Mouse (Mus musculus): ENCODE measurements at regions not wholly inside any gene's neighbourhood (a gene's known extent, or its start where the extent isn't known, plus 50 kb on each side); places are given as distances from the start of the nearest gene placed in this dataset.

- ATAC-seq (ENCODE audit: insufficient number of reproducible peaks, low FRiP score, low TSS enrichment, low read depth): no peak
- Histone ChIP-seq H3K9me3 (no peaks in the 10 kb centered on the region), H3K9ac (no peak overlapping the region), H3K27ac (no peak overlapping the region), H3K27me3 (no peaks in the 10 kb centered on the region), H3K36me3 (no peaks in the 10 kb centered on the region), H3K4me2 (no peak overlapping the region), H3K4me1 (no peaks in the 10 kb centered on the region), H3K4me3 (no peak overlapping the region)
- WGBS: 73% methylated on average over 13 of the region's 13 CpGs
Measured at GRCm38 (mm10) chr3:120472687-120473644, 688.7 kb upstream of the Ptbp2 start.

GRCm38 (mm10) chr3:120471878-120472444, 687.7 kb upstream of the Ptbp2 start:
- H3K9ac ChIP-seq: no peak overlapping the region
- H3K27ac ChIP-seq: no peak overlapping the region
- 65% methylated on average over 2 of the region's 2 CpGs for WGBS
- no peaks in the 10 kb centered on the region for H3K4me1 ChIP-seq
- no peak overlapping the region for H3K4me2 ChIP-seq
- no peak for ATAC-seq (ENCODE audit: insufficient number of reproducible peaks, low FRiP score, low TSS enrichment, low read depth)
- H3K4me3 ChIP-seq: no peak overlapping the region
- H3K36me3 ChIP-seq: no peaks in the 10 kb centered on the region
- no peaks in the 10 kb centered on the region for H3K27me3 ChIP-seq
- H3K9me3 ChIP-seq: no peaks in the 10 kb centered on the region

DNA sequence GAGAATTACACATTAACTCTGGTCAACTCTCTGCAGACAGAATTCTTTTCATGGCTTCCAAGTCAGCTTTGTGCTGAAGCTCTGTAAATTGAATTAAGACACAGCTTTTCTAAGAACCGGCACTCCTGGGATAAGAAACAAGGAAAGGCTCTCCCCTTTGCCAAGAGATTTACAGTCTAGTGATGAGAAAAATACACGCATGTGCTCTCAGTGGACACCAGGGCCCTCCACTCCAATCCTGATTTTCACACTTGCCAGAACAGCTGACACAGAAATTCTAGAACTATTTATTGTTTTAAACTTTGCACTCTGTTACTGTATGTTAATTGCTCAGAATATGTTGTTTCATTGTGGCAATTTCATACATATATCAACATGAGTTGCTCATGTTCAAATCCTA, 684.6 kb upstream of the Ptbp2 start:
- Histone ChIP-seq H3K27ac (no peak overlapping the region), H3K4me2 (no peak overlapping the region), H3K4me3 (no peak overlapping the region), H3K4me1 (no peaks in the 10 kb centered on the region), H3K9me3 (no peaks in the 10 kb centered on the region), H3K36me3 (no peaks in the 10 kb centered on the region), H3K27me3 (no peaks in the 10 kb centered on the region), H3K9ac (no peak overlapping the region)
- WGBS: 42% methylated on average over 2 of the region's 2 CpGs
- no peak for ATAC-seq (ENCODE audit: insufficient number of reproducible peaks, low FRiP score, low TSS enrichment, low read depth)

DNA sequence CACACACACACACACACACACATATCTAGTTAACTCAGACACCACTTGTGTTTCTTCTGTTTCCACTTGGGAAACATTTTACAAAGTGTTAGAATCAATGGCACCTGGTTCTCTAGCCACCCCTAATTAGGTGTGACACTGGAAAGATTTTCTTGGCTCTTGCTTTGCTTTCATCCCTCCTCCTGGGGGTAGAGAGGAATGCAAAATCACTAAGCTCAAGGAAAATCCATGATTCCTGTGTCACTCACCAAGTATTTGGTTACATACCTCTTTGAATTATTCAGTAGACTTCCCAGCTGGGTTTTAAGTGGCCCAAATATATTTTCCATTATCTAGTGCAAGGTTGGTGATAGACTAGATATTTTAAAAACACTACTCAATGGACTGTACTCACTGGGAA, 676.5 kb upstream of the Ptbp2 start:
- H3K4me1 ChIP-seq: no peaks in the 10 kb centered on the region
- H3K36me3 ChIP-seq: no peaks in the 10 kb centered on the region
- H3K27ac ChIP-seq: no peak overlapping the region
- ATAC-seq (ENCODE audit: insufficient number of reproducible peaks, low FRiP score, low TSS enrichment, low read depth): no peak
- no peaks in the 10 kb centered on the region for H3K27me3 ChIP-seq
- H3K9ac ChIP-seq: no peak overlapping the region
- no peak overlapping the region for H3K4me2 ChIP-seq
- H3K4me3 ChIP-seq: no peak overlapping the region
- H3K9me3 ChIP-seq: no peaks in the 10 kb centered on the region

- Histone ChIP-seq H3K27me3 (no peaks in the 10 kb centered on the region), H3K36me3 (no peaks in the 10 kb centered on the region), H3K9me3 (no peaks in the 10 kb centered on the region), H3K27ac (no peak overlapping the region), H3K4me3 (no peak overlapping the region), H3K4me2 (no peak overlapping the region), H3K4me1 (no peaks in the 10 kb centered on the region), H3K9ac (no peak overlapping the region)
- WGBS: 87% methylated on average over 7 of the region's 7 CpGs
- no peak for ATAC-seq (ENCODE audit: insufficient number of reproducible peaks, low FRiP score, low TSS enrichment, low read depth)
Measured at GRCm38 (mm10) chr3:120457912-120458311, 673.6 kb upstream of the Ptbp2 start.

GRCm38 (mm10) chr3:120441127-120441526, 656.9 kb upstream of the Ptbp2 start:
- WGBS: 56% methylated on average over 4 of the region's 4 CpGs

DNA sequence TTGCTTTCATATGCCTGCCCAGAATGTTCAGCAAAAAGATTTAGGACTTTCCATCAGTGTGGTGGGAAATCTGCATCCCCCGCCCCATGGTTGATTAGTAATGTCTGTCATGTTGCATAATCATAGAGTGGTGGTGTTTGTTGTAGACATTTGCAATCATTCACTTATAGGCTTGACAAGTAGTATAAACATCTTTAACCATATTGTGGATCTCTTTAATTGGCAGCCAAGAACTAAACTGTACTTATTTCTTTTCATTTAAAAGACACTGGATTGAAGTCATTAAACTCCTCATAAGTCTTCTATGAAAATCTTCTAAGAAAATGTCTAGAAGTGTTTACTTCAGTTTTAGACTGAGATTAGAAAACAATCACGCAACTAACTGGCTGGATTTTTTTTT, 646.0 kb upstream of the Ptbp2 start:
- Histone ChIP-seq H3K9ac (no peak overlapping the region), H3K9me3 (no peaks in the 10 kb centered on the region), H3K4me2 (no peak overlapping the region), H3K4me3 (no peak overlapping the region), H3K27me3 (no peaks in the 10 kb centered on the region), H3K27ac (no peak overlapping the region), H3K36me3 (no peaks in the 10 kb centered on the region), H3K4me1 (no peaks in the 10 kb centered on the region)
- ATAC-seq (ENCODE audit: insufficient number of reproducible peaks, low FRiP score, low TSS enrichment, low read depth): no peak
- WGBS: 73% methylated on average over 2 of the region's 2 CpGs

More at GRCm38 (mm10) chr3:120441127-120441526, 656.9 kb upstream of the Ptbp2 start:
- Histone ChIP-seq H3K4me2 (no peak overlapping the region), H3K4me3 (no peak overlapping the region), H3K36me3 (no peaks in the 10 kb centered on the region), H3K27ac (no peak overlapping the region), H3K9ac (no peak overlapping the region), H3K4me1 (no peaks in the 10 kb centered on the region), H3K27me3 (no peaks in the 10 kb centered on the region), H3K9me3 (no peaks in the 10 kb centered on the region)
- no peak for ATAC-seq (ENCODE audit: insufficient number of reproducible peaks, low FRiP score, low TSS enrichment, low read depth)

GRCm38 (mm10) chr3:120416634-120417033, 632.4 kb upstream of the Ptbp2 start:
- no peak overlapping the region for H3K4me2 ChIP-seq
- 66% methylated on average over 3 of the region's 3 CpGs for WGBS
- H3K9me3 ChIP-seq: no peaks in the 10 kb centered on the region
- no peaks in the 10 kb centered on the region for H3K36me3 ChIP-seq
- H3K9ac ChIP-seq: no peak overlapping the region
- H3K27me3 ChIP-seq: no peaks in the 10 kb centered on the region
- no peak overlapping the region for H3K4me3 ChIP-seq
- ATAC-seq (ENCODE audit: insufficient number of reproducible peaks, low FRiP score, low TSS enrichment, low read depth): no peak
- H3K4me1 ChIP-seq: no peaks in the 10 kb centered on the region
- H3K27ac ChIP-seq: no peak overlapping the region

DNA sequence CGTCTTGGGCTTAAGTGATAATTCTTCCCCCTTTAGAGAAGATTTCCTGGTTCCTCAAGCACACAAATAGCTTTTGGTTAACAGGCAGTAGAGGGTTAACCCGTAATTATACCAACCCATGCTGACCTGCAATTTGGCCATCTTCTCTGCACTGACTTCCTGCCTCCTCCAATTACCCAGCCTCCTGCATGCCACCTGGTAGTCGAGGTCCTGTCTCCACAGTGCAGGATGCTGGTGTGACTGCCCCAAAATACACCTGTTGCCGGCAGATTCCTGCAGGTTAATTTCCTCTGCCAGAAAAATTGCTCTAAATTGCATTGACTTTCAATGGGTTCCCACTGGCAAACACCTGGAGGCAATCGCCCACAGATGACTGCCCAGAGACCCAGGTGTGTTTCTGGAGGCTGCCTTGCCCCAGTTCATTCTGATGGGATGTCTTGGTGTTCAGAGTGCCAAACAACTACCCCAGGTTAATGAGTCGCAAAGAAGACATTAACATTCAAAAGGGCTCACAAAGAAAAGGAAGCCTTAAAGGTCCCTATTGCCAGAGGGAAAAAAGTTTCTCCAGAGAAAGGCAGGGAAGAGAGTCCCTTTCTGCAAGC, 591.5 kb upstream of the Ptbp2 start:
- H3K27me3 ChIP-seq: no peaks in the 10 kb centered on the region
- H3K4me2 ChIP-seq: no peak overlapping the region
- no peak overlapping the region for H3K27ac ChIP-seq
- H3K36me3 ChIP-seq: no peaks in the 10 kb centered on the region
- H3K4me3 ChIP-seq: no peak overlapping the region
- no peak for ATAC-seq (ENCODE audit: insufficient number of reproducible peaks, low FRiP score, low TSS enrichment, low read depth)
- WGBS: 15% methylated on average over 6 of the region's 6 CpGs
- no peaks in the 10 kb centered on the region for H3K4me1 ChIP-seq
- H3K9me3 ChIP-seq: no peaks in the 10 kb centered on the region
- H3K9ac ChIP-seq: no peak overlapping the region

DNA sequence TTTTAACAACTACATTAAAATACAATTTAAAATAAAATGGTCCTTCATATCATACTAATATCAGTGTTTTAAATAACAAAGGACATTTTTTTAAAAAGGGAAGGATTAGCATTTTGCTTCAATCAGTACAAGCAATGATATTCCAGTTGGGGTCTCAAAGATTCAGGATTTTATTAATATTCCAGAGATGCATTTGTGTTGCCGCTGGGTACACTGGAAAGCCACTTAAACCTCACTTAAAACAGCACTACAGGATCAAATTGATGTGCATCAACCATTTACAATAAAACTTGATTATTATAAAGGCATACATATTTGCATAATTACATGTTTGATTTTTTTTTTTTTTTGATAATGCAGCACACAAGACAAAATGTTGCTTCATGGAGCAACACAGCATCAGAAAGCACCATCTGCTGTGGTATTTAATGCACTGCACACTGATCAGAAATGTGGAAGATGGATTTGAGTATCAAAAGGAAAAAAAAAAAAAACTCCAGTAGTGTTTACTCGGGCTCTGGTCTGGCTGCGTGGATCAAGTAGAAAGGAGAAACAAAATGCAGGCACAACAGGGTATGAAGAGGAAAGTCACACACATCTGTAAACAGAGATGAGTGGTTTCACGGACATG, 558.6 kb upstream of the Ptbp2 start:
- H3K9me3 ChIP-seq: no peaks in the 10 kb centered on the region
- WGBS: 83% methylated on average over 4 of the region's 4 CpGs
- H3K4me1 ChIP-seq: no peaks in the 10 kb centered on the region
- no peak overlapping the region for H3K27ac ChIP-seq
- H3K27me3 ChIP-seq: no peaks in the 10 kb centered on the region
- H3K9ac ChIP-seq: no peak overlapping the region
- ATAC-seq (ENCODE audit: insufficient number of reproducible peaks, low FRiP score, low TSS enrichment, low read depth): no peak
- H3K4me3 ChIP-seq: no peak overlapping the region
- H3K4me2 ChIP-seq: no peak overlapping the region
- H3K36me3 ChIP-seq: no peaks in the 10 kb centered on the region

DNA sequence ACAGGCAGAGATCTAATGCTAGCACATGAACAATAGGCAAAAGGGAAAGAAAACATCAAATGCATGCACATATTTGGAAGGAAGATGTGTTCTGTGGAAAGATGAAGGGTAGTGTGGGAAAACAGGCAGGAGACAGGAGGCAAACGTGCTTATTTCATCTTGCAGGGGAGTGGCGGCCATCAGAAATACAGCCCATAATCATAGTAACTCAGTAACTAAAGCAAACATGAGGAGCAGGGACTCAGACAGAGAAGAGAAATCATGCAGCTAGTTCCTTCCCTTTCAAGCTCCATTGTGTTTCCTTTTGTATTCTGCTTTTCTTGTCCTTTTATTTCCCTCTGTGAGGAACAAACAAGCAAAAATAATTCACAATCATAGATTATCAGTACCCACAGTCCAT, 557.6 kb upstream of the Ptbp2 start:
- H3K9me3 ChIP-seq: no peaks in the 10 kb centered on the region
- H3K9ac ChIP-seq: no peak overlapping the region
- ATAC-seq (ENCODE audit: insufficient number of reproducible peaks, low FRiP score, low TSS enrichment, low read depth): no peak
- no peaks in the 10 kb centered on the region for H3K4me1 ChIP-seq
- no peak overlapping the region for H3K4me2 ChIP-seq
- WGBS: 72% methylated on average over 2 of the region's 2 CpGs
- no peak overlapping the region for H3K27ac ChIP-seq
- H3K36me3 ChIP-seq: no peaks in the 10 kb centered on the region
- H3K4me3 ChIP-seq: no peak overlapping the region
- no peaks in the 10 kb centered on the region for H3K27me3 ChIP-seq
